Mouse (Mus musculus) midbrain, embryonic 13.5 days (tissue): ENCODE results near the gene Tsnaxip1. TPM values are rescaled to one million over a fixed set of nuclear protein-coding genes. Genes with fewer than 3 reads are reported as not detected.
A peak's percentile ranks its signal among the peaks of the same experiment; 100 is the strongest.

Experiments used
- ATAC-seq: fragments of 200-750 bp; cut with Nextera tagmentation; 2 replicates; pipeline ENCODE4 v1.8.0; 2017; ENCODE audit warnings: mild to moderate bottlenecking, moderate TSS enrichment, moderate library complexity
- H3K27ac ChIP-seq: fragments of 300-500 bp; sonication (generic); 2 replicates; pipeline ENCODE4 v1.5.1; 2015; ENCODE audit warnings: inconsistent platforms, mild to moderate bottlenecking, moderate library complexity
- H3K27me3 ChIP-seq: fragments of 300-500 bp; sonication (generic); 2 replicates; pipeline ENCODE4 v1.6.1; 2015; ENCODE audit warnings: mild to moderate bottlenecking, inconsistent platforms
- H3K36me3 ChIP-seq: fragments of 300-500 bp; sonication (generic); 2 replicates; pipeline ENCODE4 v1.6.1; 2015; ENCODE audit warnings: mild to moderate bottlenecking, inconsistent platforms
- H3K4me1 ChIP-seq: fragments of 300-500 bp; sonication (generic); replicated peaks from 2 replicates; pipeline ENCODE4 v1.6.1; 2015; ENCODE audit warnings: inconsistent platforms
- H3K4me2 ChIP-seq: fragments of 300-500 bp; sonication (generic); replicated peaks from 2 replicates; pipeline ENCODE4 v1.6.1; 2015; ENCODE audit warnings: moderate library complexity, mild to moderate bottlenecking, inconsistent platforms
- H3K4me3 ChIP-seq: fragments of 300-500 bp; sonication (generic); replicated peaks from 2 replicates; pipeline ENCODE4 v1.5.1; 2015; ENCODE audit warnings: mild to moderate bottlenecking, inconsistent platforms
- H3K9ac ChIP-seq: fragments of 300-500 bp; sonication (generic); replicated peaks from 2 replicates; pipeline ENCODE4 v1.6.1; 2015; ENCODE audit warnings: mild to moderate bottlenecking, inconsistent platforms
- H3K9me3 ChIP-seq: fragments of 300-500 bp; sonication (generic); 2 replicates; pipeline ENCODE4 v1.6.1; 2016; ENCODE audit warnings: mild to moderate bottlenecking, inconsistent platforms
- WGBS: fragments of 180-500 bp; shearing (Covaris S2); methylation state at CpG from one replicate; pipeline ENCODE4 v1.1.7; 2015; 5-methylcytosine and 5-hydroxymethylcytosine counted together
- polyA plus RNA-seq: library from polyadenylated mRNA; unstranded; fragments of >200 nt; fragmentation: Nextera tagmentation; extraction: Ambion mirVana; gene quantifications from 2 replicates; pipeline ENCODE4 v1.2.1, GENCODE M21; 2015

Tsnaxip1 gene
- polyA plus RNA-seq, 1 experiment from 2014 or later, result 0.36 TPM

DNA sequence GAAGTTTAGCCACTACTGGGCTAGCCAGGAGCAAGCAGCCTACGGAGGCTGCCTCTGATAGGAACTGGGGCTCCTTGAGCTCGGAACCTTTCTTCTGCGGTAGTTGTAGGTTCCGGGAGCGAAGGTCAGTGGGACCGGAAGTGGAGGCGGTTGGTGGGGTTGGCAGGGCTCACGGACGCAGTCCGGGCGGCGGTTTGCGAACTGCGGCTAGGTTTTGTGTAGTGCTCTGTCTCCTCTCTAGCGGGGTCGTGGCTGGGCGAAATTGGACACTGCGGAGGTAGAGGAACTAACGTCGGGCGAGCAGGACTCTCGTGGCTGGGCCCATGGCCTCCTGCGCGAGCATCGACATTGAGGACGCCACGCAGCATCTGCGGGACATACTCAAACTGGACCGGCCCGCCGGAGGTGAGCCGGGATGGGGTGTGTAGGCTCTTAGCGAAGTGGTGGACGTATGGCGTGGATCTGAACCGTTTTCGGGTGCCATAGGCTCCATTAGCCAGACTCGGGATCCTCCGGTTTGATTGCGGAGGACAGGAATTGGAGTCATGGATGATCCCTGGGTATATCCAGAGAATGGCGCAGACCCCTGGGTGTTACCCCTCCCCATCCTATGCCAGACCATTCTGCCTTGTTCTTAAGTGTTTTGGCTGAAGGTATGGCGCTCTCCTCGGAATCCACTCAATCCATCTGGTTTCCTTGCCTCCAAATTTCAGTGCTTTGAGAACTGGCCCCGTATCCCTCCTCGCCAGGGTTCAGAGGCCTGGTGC, 53.4 kb downstream of the Tsnaxip1 start, which contains the start of gene Edc4:
Edc4 (plus strand) TSS at position 128 of the 767 bp plus-strand sequence.
- Histone ChIP-seq H3K4me1 (peaks cover 35% of the 10 kb centered on the region), H3K9me3 (no peaks in the 10 kb centered on the region), H3K27ac (peak within 1 kb of the TSS; percentile 52; the same call in 1 of the 2 replicates), H3K27me3 (no peaks in the 10 kb centered on the region), H3K36me3 (peaks cover 60% of the 10 kb centered on the region), H3K4me3 (peak within 1 kb of the TSS; percentile 83), H3K4me2 (peak within 1 kb of the TSS; percentile 93), H3K9ac (peak within 1 kb of the TSS; percentile 91)
- ATAC-seq, result peak; percentile 85
- under 1% methylated on average over 45 of the region's 45 CpGs for WGBS

DNA sequence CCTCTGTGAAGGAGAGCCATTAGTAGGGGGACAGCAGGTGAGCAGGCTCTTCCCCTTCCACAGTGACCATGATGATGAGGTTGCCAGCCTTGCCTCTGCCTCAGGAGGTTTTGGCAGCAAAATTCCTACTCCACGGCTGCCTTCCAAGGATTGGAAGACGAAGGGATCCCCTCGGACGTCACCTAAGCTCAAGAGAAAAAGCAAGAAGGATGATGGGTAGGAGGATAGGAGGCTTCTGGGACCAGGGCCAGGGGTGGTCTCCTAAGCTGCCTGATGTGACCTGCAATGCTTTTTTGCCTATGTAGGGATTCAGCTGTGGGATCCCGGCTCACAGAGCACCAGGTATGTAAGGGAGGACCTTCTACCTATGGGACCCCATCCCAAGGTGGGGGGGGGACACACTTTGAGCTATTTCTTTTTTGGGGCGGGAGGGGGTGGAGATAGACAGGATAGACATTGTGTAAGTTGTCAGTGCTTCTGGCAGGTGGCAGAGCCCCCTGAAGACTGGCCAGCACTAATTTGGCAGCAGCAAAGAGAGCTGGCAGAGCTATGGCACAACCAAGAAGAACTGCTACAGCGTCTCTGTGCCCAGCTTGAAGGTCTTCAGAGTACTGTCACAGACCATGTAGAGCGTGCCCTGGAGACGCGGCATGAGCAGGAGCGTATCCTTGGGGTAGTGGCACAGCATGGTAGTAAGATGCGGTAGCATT, 62.4 kb downstream of the Tsnaxip1 start:
- no peaks in the 10 kb centered on the region for H3K9me3 ChIP-seq
- H3K9ac ChIP-seq, result no peak overlapping the region
- H3K4me1 ChIP-seq, result peaks cover 9% of the 10 kb centered on the region
- 94% methylated on average over 12 of the region's 12 CpGs for WGBS
- no peaks in the 10 kb centered on the region for H3K27me3 ChIP-seq
- no peak overlapping the region for H3K4me3 ChIP-seq
- H3K36me3 ChIP-seq, result peaks cover 84% of the 10 kb centered on the region
- ATAC-seq, result no peak
- no peak overlapping the region for H3K4me2 ChIP-seq
- H3K27ac ChIP-seq, result no peak overlapping the region

DNA sequence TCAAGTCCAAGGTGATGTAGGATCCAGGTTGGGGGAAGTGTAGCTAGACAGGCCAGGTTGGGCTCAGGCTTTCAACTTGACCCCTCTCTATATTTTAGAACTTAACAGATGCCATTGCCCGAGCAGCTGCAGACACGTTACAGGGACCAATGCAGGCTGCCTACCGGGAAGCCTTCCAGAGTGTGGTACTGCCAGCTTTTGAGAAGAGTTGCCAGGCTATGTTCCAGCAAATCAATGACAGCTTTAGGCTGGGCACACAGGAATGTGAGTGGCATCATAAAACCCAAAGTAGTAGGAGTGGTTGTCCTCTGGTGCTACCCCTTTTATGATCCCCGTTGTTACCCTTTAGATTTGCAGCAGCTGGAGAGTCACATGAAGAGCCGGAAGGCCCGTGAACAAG, 63.3 kb downstream of the Tsnaxip1 start:
- WGBS, result 95% methylated on average over 6 of the region's 6 CpGs
- H3K4me3 ChIP-seq, result no peak overlapping the region
- peaks cover 9% of the 10 kb centered on the region for H3K4me1 ChIP-seq
- H3K27ac ChIP-seq, result no peak overlapping the region
- H3K4me2 ChIP-seq, result no peak overlapping the region
- H3K27me3 ChIP-seq, result no peaks in the 10 kb centered on the region
- no peak for ATAC-seq
- no peak overlapping the region for H3K9ac ChIP-seq
- peaks cover 78% of the 10 kb centered on the region for H3K36me3 ChIP-seq
- no peaks in the 10 kb centered on the region for H3K9me3 ChIP-seq

DNA sequence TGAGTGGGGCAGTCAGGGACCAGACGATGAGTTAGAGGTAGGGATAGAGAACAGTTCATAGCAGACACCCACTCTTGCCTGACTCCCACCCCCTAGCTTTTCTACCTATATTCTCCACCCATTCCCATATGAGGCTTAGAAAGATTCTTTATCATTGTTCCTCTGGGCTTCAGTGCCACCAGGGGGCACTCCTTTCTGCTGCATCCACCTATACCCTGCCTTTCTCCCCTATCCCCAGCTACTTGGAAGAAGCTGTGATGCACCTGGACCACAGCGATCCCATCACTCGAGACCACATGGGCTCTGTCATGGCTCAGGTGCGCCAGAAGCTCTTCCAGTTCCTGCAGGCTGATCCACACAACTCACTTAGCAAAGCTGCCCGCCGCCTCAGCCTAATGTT, 64.9 kb downstream of the Tsnaxip1 start:
- Histone ChIP-seq H3K4me2 (no peak overlapping the region), H3K4me1 (peaks cover 9% of the 10 kb centered on the region), H3K9me3 (no peaks in the 10 kb centered on the region), H3K36me3 (peaks cover 62% of the 10 kb centered on the region), H3K27ac (no peak overlapping the region), H3K4me3 (no peak overlapping the region), H3K9ac (no peak overlapping the region), H3K27me3 (no peaks in the 10 kb centered on the region)
- peak; percentile 32; the same call in 1 of the 2 replicates for ATAC-seq
- 89% methylated on average over 6 of the region's 6 CpGs for WGBS

GRCm38 (mm10) chr8:105893339-105893738, 65.8 kb downstream of the Tsnaxip1 start, which contains the start of gene Nrn1l:
Gene Nrn1l, plus strand, starts transcription at chr8:105893567.
- peaks cover 53% of the 10 kb centered on the region for H3K36me3 ChIP-seq
- no peak within 1 kb of the TSS for H3K4me3 ChIP-seq
- H3K4me1 ChIP-seq, result peaks cover 9% of the 10 kb centered on the region
- ATAC-seq, result peak; percentile 91
- H3K9me3 ChIP-seq, result no peaks in the 10 kb centered on the region
- 5% methylated on average over 11 of the region's 11 CpGs for WGBS
- no peaks in the 10 kb centered on the region for H3K27me3 ChIP-seq
- H3K27ac ChIP-seq, result peak within 1 kb of the TSS; percentile 11; the same call in 1 of the 2 replicates
- H3K4me2 ChIP-seq, result peak within 1 kb of the TSS; percentile 40
- H3K9ac ChIP-seq, result peak within 1 kb of the TSS; percentile 48

Other genes with a start within 250 kb of the Tsnaxip1 start
- 22.6 and 25.9 TPM in 2 replicates for gene Ripor1, start 222.5 kb upstream of the Tsnaxip1 start, polyA plus RNA-seq
- 135 and 136 TPM in 2 replicates for gene Ctcf, start 191.2 kb upstream of the Tsnaxip1 start, polyA plus RNA-seq
- gene Agrp, start 190.3 kb upstream of the Tsnaxip1 start, polyA plus RNA-seq, result 0.80 and 1.1 TPM in 2 replicates
- 11.0 and 12.5 TPM in 2 replicates for gene Carmil2, start 141.5 kb upstream of the Tsnaxip1 start, polyA plus RNA-seq
- gene Acd, start 126.6 kb upstream of the Tsnaxip1 start, polyA plus RNA-seq, result 94.7 and 101 TPM in 2 replicates
- 42.5 and 43.6 TPM in 2 replicates for gene Pard6a, start 126.6 kb upstream of the Tsnaxip1 start, polyA plus RNA-seq
- 0.13 and 0.31 TPM in 2 replicates for gene 4933405L10Rik, start 120.1 kb upstream of the Tsnaxip1 start, polyA plus RNA-seq
- gene Enkd1, start 119.5 kb upstream of the Tsnaxip1 start, polyA plus RNA-seq, result 14.4 and 15.9 TPM in 2 replicates
- 90.0 and 92.7 TPM in 2 replicates for gene Gfod2, start 69.1 kb upstream of the Tsnaxip1 start, polyA plus RNA-seq
- 13.8 and 15.9 TPM in 2 replicates for gene Ranbp10, start 381 bp upstream of the Tsnaxip1 start, polyA plus RNA-seq
- 60.9 and 64.9 TPM in 2 replicates for gene Cenpt, start 25.5 kb downstream of the Tsnaxip1 start, polyA plus RNA-seq
- gene Thap11, start 27.4 kb downstream of the Tsnaxip1 start, polyA plus RNA-seq, result 58.9 and 62.2 TPM in 2 replicates
- 253 and 263 TPM in 2 replicates for gene Nutf2, start 32.8 kb downstream of the Tsnaxip1 start, polyA plus RNA-seq
- 54.6 and 56.6 TPM in 2 replicates for gene Edc4, start 53.1 kb downstream of the Tsnaxip1 start, polyA plus RNA-seq
- gene Nrn1l, start 65.8 kb downstream of the Tsnaxip1 start, polyA plus RNA-seq, result 0.49 and 0.75 TPM in 2 replicates
- gene Pskh1, start 72.7 kb downstream of the Tsnaxip1 start, polyA plus RNA-seq, result 13.5 and 14.7 TPM in 2 replicates
- gene Ctrl, start 106.1 kb downstream of the Tsnaxip1 start, polyA plus RNA-seq, result 2.6 and 2.9 TPM in 2 replicates
- 38.7 and 40.3 TPM in 2 replicates for gene Psmb10, start 110.7 kb downstream of the Tsnaxip1 start, polyA plus RNA-seq
- 0.30 and 0.54 TPM in 2 replicates for gene Lcat, start 115.7 kb downstream of the Tsnaxip1 start, polyA plus RNA-seq
- gene Slc12a4, start 138.4 kb downstream of the Tsnaxip1 start, polyA plus RNA-seq, result 5.2 and 5.6 TPM in 2 replicates
- gene Dpep3, start 151.7 kb downstream of the Tsnaxip1 start, polyA plus RNA-seq, result not detected in 2 replicates
- gene Dus2, start 163.6 kb downstream of the Tsnaxip1 start, polyA plus RNA-seq, result 19.3 and 23.0 TPM in 2 replicates
- not detected in 2 replicates for gene Dpep2nb, start 178.2 kb downstream of the Tsnaxip1 start, polyA plus RNA-seq
- gene Ddx28, start 184.2 kb downstream of the Tsnaxip1 start, polyA plus RNA-seq, result 19.1 and 20.6 TPM in 2 replicates
- gene Nfatc3, start 231.1 kb downstream of the Tsnaxip1 start, polyA plus RNA-seq, result 3.9 and 4.4 TPM in 2 replicates